Mouse (Mus musculus): ENCODE measurements at regions not wholly inside any gene's neighbourhood (a gene's known extent, or its start where the extent isn't known, plus 50 kb on each side); places are given as distances from the start of the nearest gene placed in this dataset.
A peak's percentile ranks its signal among the peaks of the same experiment; 100 is the strongest.

DNA sequence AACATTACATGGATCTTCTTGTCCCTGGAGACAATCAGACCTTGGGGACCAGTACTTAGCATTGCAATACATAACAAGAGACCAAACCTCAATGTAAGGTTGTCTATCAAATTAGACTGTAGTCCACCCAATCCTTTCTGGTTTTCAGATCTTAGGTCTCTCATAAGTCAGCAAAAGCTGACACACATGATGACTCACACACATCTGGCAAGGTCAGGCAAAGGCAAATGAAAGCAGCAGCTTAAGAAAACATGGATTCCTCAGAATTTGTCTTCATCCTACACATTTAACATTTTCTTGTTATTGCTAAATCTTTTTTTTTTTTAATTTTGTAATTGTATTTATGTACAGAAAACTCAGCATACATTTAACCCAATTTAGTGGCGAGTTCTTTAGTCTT, 52.0 kb downstream of the Gm11983 start:
- DNase-seq (ENCODE audit: low spot score), result no peak

DNA sequence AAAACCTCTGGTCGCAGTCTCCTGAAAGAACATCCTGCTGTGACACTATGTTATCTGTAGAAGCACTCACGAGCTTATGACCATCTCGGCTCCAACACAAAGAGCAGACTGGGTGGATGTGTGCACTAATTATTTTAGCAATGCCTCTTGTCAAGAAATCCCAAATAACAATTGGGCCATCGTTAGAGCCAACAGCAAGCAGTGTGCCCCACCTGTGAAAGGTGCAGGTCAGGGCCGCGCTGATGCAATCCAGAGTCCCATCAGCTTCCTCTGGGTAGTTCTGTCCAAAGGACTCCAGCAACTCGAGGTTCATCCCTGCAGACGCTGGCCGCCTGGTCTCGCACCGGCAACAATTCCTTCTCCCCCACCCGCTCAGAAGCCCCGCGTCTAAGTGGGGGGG, 54.6 kb downstream of the Gm11983 start:
- no peak for DNase-seq (ENCODE audit: low spot score)

DNA sequence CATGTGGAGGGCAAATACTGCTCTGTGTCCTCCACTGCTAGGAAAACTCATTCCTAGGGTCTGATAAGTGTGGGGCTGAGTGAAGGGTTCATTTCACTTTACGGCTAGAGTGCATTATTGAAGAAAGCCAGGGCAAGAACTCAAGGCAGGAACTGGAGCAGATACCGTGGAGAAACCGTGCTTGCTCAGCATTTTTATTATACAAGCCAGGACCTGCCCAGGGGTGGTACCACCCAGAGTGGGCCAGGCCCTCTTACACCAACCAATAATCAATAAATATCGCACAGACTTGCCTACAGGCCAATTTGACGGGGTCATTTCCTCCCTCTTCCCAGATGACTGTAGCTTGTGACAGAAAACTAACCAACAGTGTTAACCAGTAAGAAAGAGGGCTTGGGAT, 57.7 kb downstream of the Gm11983 start:
- DNase-seq (ENCODE audit: low spot score), result no peak

DNA sequence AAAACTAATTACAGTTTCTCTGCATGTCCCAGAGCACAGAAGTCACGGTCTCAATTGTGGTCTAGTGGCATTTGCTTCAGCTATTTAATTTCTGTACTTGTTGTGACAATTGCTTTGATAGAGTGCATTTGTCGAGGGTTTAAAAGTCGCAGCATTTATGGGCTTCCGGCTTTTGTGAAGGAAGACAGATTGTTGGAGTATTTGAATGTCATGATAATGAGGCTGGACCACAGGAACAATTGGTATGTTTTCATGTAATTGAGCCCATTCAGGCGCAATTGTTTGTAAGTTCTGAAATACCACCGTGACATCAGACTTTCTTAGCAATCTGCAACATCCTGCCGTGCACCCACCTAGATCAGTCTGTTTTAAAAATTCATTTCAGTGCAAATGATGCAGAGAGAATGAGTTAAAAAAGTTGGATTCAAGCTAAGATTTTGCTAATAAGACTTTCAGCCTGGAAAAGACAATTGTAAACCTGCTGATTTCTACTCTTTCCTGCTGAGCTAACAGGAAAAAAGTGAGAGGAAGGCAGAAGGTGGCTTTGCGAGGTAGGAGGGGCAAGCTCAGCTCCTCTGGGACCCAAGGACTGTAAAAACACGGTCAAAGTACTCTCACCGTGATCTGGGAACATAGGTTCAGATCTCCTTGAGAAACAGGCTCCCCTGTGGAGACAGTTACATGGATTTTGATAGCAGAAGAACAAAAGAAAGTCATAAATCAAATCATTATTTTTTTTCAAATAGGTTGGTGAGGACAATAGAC, 58.7 kb downstream of the Gm11983 start:
- DNase-seq (ENCODE audit: low spot score), result no peak

DNA sequence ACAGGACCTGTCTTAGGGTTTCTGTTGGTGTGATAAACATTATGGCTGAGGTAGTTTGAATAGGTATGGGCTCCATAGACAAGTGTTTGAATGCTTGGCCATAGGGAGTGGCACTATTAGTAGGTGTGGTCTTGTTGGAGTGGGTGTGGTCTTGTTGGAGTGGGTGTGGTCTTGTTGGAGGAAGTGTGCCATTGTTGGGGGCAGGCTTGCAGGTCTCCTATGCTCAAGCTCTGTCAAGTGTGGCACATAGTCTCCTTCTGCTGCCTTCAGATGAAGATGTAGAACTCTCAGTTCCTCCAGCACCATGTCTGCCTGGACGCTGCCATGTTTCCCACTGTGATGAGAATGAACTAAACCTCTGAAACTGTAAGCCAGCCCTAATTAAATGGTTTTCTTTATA, 59.9 kb downstream of the Gm11983 start:
- DNase-seq (ENCODE audit: low spot score), result no peak

DNA sequence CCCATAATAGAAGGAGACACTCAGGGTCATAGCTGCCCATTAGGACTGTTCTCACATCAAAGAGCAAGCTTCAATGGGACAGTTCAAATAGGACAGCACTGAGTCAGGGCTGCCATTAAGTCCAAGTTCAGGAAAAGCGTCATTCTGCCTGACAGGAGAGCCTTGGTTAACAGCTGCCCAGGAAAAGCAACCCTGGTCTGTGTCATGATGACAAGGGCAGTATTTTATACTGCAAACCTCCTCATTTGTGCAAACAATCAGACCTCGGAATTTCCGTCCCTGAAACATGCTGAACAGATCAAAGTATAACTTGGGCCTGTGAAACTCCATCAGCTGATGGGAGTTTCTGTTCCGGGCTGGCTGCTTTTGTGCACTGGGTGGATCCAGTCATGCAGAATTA, 62.8 kb downstream of the Gm11983 start:
- DNase-seq (ENCODE audit: low spot score), result no peak

DNA sequence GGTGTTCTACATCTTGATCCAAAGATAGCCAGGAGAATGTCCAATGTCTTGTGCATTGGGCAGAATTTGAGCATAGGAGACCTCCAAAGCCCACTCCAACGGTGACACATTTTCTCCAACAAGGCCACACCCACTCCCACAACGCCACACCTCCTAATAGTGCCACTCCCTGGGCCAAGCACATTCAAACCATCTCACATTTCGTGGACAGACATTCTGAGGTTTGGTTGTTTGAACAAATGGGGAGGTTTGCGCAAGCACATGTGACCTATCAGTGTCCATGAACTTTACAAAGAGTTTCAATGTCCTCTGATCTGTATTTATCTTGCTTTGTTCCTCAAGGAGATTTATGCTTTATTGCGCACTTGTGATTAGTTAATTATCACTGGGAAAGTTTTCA, 63.5 kb downstream of the Gm11983 start:
- no peak for DNase-seq (ENCODE audit: low spot score)

DNA sequence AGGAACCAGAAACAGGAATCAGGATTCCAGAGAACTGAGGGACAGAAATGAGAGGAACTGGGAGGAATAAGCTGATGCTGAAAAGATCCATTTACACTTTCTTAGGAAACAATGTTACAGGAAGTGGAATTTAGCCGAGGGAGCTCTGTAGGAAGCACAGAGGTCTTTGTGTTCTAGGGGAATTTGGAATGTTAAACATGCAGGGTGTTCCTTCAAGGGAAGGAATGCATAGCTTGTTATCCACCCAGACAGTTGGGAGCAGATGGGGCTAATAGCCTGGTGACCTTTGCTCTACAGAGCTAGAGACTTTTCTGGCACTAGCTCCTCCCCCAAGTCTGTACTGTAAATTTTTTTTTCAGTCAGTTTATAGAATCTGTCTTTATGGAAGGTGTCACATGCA, 64.1 kb downstream of the Gm11983 start:
- no peak for DNase-seq (ENCODE audit: low spot score)

DNA sequence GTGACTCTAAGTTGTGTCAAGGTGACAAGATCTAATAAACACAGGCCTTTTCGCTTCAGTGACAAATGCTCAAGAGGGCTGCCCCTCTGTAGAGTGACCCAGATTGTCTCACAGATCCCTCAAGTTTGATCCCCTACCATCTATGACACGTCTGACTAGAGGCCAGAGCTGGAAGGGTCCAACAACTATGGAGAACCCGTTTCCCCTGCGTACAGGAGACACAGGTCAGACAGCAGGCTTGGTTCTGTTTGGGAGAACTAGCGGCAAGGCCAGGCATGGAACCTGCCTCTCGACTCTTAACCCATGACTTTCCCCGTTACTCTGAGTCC, 68.1 kb downstream of the Gm11983 start:
- DNase-seq (ENCODE audit: low spot score), result no peak

DNA sequence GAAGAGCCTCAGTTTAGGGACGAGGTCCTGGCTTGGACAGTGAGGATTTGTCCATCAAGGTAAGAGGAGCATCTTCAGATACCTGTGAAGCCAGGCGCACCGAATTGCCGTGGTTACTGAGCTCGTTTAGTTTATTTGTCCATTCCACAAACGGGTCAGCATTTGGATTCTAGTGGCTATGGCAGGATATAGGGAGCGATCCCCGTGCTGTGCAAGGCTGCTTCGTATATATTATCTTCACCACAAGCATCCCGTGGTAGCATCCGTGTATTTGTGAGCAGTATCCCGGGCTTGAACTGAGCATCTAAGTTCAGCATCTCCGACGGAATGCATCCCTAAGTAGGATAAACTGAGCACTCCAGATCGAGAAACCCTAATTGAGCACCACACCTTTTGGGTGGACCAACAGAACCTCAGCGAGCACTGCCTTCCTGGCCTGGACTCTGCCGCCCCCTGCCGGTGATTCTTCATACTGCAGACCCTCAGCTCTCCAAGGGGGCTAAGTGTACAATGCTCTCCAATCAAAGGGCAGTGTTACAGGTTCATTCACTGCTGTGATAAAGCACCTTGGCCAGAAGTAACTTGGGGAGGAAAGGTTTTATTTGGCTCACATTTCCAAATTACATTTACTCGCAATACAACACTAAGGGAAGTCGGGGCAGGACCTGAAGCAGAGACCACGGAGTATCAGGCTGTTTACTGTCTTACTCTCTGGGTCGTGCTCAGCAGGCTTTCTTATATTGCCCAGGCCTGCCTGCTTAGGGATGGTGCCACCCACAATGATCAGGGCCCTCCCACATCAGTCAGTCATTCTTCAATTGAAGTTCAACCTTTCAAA, 68.6 kb downstream of the Gm11983 start:
- peak; percentile 31 for DNase-seq (ENCODE audit: low spot score)

DNA sequence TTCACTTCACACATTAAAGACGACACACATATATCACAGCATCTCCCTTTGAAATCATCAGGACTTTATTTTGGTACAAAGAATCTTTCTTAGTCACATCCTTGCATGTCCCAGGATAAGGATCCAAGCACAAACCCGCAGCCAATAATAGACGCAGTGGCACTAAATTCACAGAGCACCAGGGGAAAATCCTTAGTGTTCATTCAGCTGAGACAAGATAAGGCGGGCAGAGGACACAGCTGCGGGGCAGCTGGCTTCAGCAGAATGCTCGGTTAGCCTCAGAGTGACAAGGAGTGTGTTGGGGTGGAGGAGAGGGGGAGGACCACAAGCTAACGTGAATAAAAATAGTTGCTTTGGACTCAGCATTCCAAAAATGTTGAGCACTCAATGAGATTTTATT, 70.7 kb downstream of the Gm11983 start:
- DNase-seq (ENCODE audit: low spot score), result no peak

DNA sequence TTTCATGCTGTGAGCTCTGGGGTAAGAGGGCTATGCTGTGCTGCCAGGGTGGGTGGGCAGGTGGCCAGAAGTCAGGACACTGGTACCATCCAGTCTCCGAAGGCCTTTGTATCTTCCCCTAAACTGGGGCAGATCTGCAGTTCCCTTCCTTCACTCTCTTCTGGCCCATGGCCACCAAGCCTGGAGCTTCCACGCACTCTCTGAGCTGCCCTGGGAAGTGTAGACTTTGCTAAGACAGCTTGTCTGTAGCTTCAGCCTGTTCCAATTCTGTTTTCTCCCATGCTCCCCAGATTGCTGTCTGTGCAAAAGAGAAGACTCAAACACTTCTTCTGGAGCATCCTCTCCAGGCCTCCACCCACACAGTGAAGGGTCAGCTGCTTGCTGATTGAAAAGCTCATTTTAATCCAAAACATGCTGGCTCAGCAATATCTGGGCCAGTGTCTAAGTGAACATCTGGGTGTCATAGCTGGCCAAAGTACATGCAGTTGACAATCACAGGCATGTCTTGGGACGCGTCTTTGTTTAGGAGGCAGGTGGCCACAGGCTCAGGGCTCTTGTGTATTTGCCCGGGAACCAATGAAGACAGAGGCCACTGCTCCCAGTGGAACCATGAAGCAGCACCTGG, 72.0 kb downstream of the Gm11983 start:
- no peak for DNase-seq (ENCODE audit: low spot score)

DNA sequence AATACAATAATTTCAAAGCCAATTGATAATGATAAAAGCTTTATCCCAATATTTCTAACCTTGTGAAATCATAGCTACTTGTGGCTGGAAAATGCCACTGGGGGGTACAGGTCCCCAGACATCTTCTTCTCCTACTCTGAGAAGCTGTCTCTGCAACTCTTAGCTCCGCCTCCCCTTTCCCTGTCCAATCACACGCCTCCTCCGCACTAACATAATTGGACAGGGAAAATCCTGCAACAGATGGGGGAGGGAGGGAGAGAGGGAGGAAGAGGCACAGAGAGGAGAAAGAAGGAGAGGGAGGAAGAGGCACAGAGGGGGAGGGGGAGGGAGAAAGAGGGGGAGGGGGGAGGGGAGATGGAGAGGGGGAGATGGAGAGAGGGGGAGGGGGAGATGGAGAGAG, 73.3 kb downstream of the Gm11983 start:
- DNase-seq (ENCODE audit: low spot score), result no peak

DNA sequence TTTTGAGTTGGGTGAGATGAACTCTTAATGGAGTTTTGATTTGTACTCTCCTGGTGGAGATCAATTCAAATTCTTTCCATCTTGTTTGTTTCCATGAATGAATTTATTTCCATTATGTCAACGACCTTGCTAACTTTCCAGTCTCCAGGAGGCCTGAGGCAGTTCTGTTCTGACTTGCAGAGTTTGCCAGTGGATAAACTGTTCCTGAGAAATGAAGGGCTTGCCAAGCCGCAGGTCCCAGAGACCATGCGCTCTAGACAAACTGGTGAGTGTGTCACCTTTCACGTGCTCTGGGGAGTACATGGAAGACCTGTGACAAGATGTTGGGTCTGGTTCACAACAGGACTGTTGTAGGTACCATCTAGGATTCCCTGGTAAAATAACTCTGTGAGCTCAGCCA, 74.5 kb downstream of the Gm11983 start:
- DNase-seq (ENCODE audit: low spot score), result no peak

DNA sequence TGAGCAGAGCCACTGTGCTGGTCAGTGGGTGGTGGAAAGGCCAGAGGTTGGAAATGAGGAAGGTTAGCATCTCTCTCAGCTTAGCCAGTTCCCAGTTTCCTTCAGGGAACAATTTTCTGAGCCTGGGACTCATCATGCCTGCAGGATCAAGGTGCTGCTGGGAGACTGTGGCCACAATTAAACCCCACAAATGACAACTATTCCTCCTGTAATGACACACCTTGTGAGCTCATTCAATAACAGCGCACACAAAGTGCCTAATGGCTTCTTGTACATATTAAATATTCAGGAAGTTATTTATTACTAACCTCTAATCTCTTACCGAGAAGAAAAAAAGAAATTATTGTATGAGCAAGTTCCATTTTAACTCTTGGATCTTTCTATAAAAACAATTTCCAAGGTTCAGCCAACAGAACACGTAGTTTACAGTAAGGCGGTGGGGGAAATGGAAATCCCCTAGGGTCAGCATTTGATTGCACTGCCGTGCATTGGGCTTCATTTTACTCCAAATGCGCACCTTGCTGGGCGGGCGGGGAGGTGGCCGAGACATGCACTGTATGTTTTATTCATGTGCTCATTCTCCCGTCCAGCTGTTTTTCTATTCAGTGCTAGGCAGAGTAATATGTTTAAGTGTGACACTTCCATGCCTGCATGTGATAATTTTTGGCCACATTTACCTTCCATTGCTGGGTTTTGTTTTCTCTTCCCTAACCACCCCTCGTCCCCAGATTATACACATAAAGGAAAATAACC, 75.4 kb downstream of the Gm11983 start:
- DNase-seq (ENCODE audit: low spot score), result no peak

DNA sequence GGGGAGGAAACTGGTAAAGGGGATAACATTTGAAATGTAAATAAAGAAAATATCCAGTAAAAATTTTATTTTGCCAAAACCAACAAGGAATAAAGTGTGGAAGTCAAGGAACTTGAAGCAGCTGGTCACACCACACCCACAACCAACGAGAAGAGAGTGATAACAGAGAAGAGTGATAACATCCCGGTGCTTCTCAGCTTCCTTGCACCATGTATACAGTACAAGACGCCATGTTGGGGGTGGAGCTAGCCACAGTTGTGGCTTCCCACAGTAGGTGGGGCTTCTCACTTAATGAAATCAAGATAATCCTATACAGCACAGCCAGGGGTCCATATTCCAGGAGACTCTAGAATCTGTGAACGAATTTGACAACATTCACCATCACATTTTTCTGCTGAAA, 77.9 kb downstream of the Gm11983 start:
- DNase-seq (ENCODE audit: low spot score), result no peak

DNA sequence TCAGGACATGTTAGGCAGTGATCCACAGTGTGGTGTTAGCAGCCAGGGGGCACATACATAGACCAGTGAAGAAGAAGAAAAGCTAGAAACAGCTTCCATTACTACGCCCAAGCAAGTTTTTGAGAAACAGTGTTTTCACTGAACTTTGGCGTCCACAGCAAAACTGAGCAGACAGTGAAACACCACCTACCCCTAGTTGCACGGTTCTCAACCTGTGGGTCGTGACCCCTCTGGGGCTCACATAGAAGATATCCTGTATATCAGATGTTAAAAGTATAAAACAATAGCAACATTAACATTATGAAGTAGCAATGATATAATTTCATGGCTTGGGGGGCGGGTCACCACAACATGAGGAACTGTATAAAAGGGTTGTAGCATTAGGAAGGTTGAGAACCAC, 81.1 kb downstream of the Ramp3 start:
- no peak for DNase-seq (ENCODE audit: low spot score)

DNA sequence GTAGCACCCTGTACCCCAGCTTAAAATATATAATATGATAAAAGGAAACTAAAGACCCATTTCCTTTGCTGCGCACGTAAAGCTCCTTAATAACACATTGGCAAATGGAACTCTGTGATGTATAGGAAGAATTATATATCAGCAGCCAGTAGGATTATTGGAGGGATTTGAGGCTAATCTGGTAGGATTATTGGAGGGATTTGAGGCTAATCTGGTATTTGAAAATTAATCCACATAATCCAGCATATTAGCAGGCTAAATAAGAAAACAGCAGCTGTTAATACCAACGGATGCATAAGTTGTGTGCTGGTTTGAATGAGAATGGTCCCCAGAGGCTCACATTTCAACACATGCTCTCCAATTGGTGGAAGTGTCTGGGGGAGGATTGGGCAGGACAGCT, 80.3 kb downstream of the Ramp3 start:
- DNase-seq (ENCODE audit: low spot score), result no peak

DNA sequence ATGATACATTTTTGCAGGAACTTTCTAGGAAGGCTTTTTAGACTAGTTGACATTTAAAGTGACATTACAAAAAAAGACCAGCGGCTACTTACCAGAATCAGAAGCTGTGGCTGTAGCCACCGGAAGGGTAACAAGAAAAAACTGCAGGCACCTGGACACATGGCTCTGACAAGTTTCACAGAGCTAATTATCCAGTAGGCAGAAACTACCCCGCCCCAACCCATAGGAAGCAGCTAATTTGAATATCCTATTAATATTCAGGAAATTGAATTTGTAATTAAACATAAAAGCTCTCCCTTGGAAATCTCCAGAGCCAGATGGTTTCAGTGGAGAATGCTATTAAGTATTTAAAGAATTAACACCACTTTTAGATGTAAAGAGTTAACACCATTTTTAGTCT, 79.8 kb downstream of the Ramp3 start:
- no peak for DNase-seq (ENCODE audit: low spot score)

DNA sequence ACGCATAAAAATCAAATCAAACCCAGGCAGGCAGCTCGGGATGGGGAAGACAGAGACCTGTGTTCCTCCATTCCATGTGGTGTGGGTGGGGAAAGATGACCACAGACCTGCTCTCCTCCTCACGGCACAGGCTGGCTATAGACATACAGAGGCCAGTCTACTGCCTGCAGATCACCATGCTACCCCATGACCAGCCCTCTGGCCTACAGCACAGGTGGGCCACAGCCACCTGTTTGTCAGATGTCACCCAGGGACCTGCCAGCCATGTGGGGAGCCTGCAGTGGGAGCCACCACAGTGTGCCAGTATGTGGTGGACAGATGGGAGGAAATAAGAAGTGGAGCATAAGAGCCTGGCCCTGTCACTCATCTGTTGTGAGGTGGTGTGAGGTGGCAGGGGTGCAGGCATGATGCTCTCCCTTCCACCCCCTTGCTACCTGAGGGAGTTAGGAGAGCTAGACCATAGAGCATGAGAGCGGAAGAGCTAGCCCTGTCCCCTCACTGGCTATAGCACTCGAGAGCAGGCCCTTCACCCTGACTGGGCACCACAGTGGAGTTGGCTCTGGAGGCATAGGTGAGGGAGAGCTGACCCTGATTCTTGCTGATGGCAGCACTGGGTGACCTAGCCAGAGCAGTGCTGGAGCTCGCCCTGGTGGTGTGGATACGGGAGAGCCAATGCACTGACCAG, 76.6 kb downstream of the Ramp3 start:
- DNase-seq (ENCODE audit: low spot score), result no peak

DNA sequence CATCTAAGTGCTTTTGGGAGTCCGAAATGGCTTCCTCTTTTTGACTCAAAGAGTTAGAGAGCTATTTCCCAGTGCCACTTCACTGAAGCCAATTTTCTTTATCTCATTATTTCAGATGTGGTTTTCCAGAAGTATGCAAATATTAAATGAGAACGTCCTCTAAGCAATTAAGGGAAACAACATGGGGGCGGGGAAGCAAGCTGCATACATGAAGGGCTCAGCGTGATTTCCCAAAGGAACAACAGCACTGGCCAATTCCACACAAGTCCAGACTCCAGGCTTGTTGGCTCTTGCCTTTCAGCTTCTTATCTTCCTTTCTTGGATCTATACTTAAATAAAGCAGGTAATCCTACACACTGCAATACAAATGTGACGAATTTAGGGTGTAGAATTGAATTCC, 73.2 kb downstream of the Ramp3 start:
- DNase-seq (ENCODE audit: low spot score), result no peak
